Mouse (Mus musculus): Measurements from ENCODE around the gene Snrpd2. TPM values are rescaled to one million over a fixed set of nuclear protein-coding genes. Genes with fewer than 3 reads are reported as not detected.

Gene Snrpd2
- polyA plus RNA-seq, 1 experiment from 2014 or later = 154 TPM

- no peak for DNase-seq (ENCODE audit: low spot score)
Measured at GRCm38 (mm10) chr7:19178035-19178434, 28.5 kb downstream of the Snrpd2 start.

GRCm38 (mm10) chr7:19178443-19179092 is 29.0 kb downstream of the Snrpd2 start:
- peak; percentile 66 for DNase-seq (ENCODE audit: low spot score)

DNA sequence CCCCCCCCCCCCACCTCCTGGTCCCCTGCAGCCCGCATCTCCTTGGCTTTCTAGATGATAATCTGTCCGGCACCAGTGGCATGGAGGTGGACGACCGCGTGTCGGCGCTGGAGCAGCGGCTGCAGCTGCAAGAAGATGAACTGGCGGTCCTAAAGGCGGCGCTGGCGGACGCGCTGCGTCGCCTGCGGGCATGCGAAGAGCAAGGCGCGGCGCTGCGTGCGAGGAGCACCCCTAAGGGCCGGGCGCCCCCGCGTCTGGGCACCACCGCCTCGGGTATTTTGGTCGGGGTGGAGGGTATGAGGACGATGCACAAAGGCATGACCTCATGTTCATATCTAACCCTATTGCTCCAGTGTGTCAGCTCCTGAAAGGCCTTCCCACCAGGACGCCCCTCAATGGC is 29.7 kb downstream of the Snrpd2 start:
- DNase-seq (ENCODE audit: low spot score) = peak; percentile 58

DNA sequence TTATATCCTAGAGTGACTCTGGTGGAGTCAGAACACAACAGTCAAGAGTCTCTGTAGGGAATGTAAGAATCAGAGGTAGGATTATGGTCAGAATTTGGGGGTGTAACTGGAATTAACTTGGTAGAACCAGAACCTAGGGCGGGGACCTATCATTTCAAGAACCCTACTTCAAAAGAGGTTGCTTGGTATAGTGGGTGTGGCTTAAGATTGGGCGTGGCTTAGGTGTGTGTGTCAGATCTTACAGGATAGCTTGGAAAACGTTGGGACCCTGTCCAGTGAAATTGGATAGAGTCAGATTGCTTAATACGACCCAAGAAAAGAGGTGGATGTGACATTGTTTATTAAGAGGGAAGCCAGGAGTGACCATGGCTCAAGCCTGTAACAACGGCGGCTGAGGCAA is 30.4 kb downstream of the Snrpd2 start:
- DNase-seq (ENCODE audit: low spot score) = peak; percentile 20

DNA sequence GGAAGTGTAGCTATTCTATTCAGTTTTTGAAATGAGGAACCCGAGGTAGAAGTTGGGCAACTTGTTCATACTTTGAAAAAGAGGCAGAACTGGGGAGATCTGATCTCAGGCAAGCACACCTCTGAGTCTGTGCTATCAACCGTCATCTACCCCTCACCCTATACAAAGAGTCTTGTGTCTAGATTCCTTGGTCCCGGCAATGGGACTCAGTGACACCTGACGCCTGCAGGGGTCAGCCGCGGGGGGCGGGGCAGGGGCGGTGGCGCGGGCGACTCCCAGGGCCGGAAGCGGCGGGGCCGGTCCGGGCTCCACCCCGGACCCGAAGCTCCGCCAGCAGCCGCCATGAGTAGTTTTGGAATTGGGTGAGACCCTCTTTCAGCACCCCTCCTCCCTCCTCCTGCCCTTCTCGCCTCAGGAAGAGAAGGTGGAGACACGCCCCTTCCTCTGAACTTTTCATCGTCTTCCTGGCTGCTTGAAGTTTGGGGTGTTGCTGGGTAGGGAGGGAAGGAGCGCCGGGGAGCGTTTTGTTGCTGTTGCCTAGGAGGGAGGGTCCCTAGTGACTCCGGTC is 31.4 kb downstream of the Snrpd2 start:
- peak; percentile 53 for DNase-seq (ENCODE audit: low spot score)

DNA sequence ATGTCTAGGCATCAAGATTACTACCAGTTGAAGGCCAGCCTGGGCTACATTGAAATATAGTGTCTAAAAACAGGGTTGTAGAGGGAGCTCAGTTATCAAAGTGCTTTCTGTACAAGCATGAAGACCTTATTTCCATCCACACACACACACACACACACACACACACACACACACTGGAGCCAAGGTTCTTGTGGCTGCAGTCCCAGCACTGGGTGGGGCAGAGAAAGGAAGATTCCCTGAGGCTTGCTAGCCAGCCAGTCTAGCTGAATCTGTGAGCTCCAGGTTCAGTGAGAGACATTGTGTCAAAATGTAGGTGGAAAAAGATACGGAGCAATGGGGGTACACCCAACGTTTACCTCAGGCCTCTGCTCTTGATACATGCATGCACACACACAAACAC is 34.7 kb downstream of the Snrpd2 start:
- no peak for DNase-seq (ENCODE audit: low spot score)

GRCm38 (mm10) chr7:19184758-19185157 is 35.2 kb downstream of the Snrpd2 start:
- no peak for DNase-seq (ENCODE audit: low spot score)

- no peak for DNase-seq (ENCODE audit: low spot score)
Measured at GRCm38 (mm10) chr7:19194676-19195075, 45.2 kb downstream of the Snrpd2 start.

DNA sequence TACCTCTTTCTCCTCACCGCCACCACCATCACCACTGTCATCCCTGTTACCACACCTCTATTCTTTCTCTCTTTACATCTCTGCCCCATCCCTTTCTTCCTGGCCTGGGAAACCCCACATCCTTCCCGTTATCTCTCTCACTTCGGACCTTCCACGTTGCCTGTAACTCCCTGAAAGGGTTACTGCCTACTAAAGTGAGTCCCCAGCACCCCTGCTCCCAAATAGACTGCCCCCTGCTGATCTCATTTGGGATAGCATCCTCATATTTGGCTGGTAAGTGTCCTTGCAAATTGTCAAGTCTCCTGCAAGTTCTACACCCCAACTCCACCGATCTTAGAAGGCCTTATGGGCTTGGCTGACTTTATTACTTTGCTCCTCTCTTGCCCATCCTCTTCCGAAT is 47.2 kb downstream of the Snrpd2 start:
- DNase-seq (ENCODE audit: low spot score) = peak; percentile 53

GRCm38 (mm10) chr7:19197985-19198384 is 48.5 kb downstream of the Snrpd2 start:
- peak; percentile 52 for DNase-seq (ENCODE audit: low spot score)

DNA sequence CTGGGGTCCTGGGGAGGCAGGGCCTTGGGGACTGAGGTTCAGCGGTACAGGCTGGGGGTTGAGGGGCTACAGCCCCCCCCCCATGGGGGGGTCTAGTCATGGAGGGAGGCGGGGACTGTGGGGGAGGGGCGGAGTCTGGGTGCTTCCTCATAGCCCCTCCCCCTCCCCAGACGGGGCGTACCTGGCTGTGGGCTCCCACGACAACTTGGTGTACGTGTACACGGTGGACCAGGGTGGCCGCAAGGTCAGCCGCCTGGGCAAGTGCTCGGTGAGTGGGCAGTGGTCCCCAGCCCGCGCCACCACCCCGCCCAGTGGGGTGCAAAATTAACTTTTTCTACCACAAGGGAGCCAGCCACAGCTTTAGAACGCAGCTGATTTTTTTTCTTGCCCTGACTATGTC is 52.1 kb downstream of the Snrpd2 start:
- DNase-seq (ENCODE audit: low spot score) = no peak

DNA sequence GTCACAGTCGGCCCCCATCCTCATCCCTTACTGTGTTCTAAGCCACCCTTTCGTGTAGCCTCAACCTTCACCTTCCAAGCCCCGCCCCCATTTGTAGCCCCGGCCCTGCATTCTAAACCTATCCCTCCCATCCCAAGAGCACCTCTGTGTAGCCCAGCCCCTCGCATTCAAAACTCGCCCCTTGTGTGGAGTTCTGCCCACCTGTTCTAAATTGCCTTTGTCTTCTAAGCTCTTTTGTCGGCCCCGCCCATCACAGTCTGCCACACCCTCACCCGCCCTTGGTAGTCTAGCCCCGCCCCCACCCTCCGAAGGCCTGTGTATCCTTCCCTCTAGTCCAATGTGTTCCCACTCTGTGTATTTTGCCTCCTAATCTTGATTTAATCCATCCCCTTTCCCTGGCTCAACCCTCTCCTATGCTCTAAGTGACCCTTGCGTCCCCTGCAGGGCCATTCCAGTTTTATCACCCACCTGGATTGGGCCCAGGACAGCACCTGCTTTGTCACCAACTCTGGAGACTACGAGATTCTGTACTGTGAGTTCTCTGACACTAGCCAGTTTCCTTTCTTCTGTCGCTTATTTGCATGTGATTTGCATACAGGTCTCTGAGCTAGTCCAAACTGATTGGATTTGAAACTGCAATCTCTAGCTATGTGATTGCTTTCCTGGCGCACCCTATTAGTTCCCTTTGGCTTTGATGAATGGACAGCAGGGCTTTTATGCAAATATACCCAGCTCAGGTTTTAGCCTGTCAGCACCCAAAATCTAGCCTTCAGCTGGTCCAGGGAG is 52.7 kb downstream of the Snrpd2 start:
- no peak for DNase-seq (ENCODE audit: low spot score)

MicroRNAs encoded within 50 kb of the gene (microRNA counts, 519-probe panel; counts per million panel counts)
- microRNA mmu-miR-330 = 473 counts per million, percentile 71 among the panel's probes with 10 or more counts

Small RNA genes lying within 50 kb of the gene (microRNA-seq; reads per million reads assigned to microRNA genes)
- 216 reads per million, percentile 54 among the genes with 10 or more reads in this experiment for gene Mir330 (ENCODE audit: borderline number of aligned reads)

Other genes starting within 250 kb of the Snrpd2 start
- 29.1 and 31.7 TPM in 2 replicates for gene Ccdc61, start 239.3 kb upstream of the Snrpd2 start, polyA plus RNA-seq (2015; fragmentation: Nextera tagmentation; extraction: Ambion mirVana)
- gene Nova2, start 223.8 kb upstream of the Snrpd2 start, polyA plus RNA-seq (2015; fragmentation: Nextera tagmentation; extraction: Ambion mirVana) = 0.17 and 0.28 TPM in 2 replicates
- gene Nanos2, start 162.3 kb upstream of the Snrpd2 start, polyA plus RNA-seq (2015; fragmentation: Nextera tagmentation; extraction: Ambion mirVana) = not detected in 2 replicates
- 5.5 and 5.9 TPM in 2 replicates for gene Mypop, start 158.5 kb upstream of the Snrpd2 start, polyA plus RNA-seq (2015; fragmentation: Nextera tagmentation; extraction: Ambion mirVana)
- 18.3 and 20.7 TPM in 2 replicates for gene Irf2bp1, start 145.7 kb upstream of the Snrpd2 start, polyA plus RNA-seq (2015; fragmentation: Nextera tagmentation; extraction: Ambion mirVana)
- gene Foxa3, start 126.2 kb upstream of the Snrpd2 start, polyA plus RNA-seq (2015; fragmentation: Nextera tagmentation; extraction: Ambion mirVana) = 0.23 and 0.47 TPM in 2 replicates
- gene Sympk, start 125.3 kb upstream of the Snrpd2 start, polyA plus RNA-seq (2015; fragmentation: Nextera tagmentation; extraction: Ambion mirVana) = 18.5 and 19.6 TPM in 2 replicates
- not detected in 2 replicates for gene Rsph6a, start 95.0 kb upstream of the Snrpd2 start, polyA plus RNA-seq (2015; fragmentation: Nextera tagmentation; extraction: Ambion mirVana)
- gene Dmwd, start 73.5 kb upstream of the Snrpd2 start, polyA plus RNA-seq (2015; fragmentation: Nextera tagmentation; extraction: Ambion mirVana) = 4.3 and 5.0 TPM in 2 replicates
- 2.8 and 3.7 TPM in 2 replicates for gene Dmpk, start 65.9 kb upstream of the Snrpd2 start, polyA plus RNA-seq (2015; fragmentation: Nextera tagmentation; extraction: Ambion mirVana)
- gene Six5, start 55.1 kb upstream of the Snrpd2 start, polyA plus RNA-seq (2015; fragmentation: Nextera tagmentation; extraction: Ambion mirVana) = 1.2 and 1.5 TPM in 2 replicates
- gene Gm4969, start 31.4 kb upstream of the Snrpd2 start, polyA plus RNA-seq (2015; fragmentation: Nextera tagmentation; extraction: Ambion mirVana) = 0.70 and 0.72 TPM in 2 replicates
- 16.4 and 16.6 TPM in 2 replicates for gene Fbxo46, start 29.9 kb upstream of the Snrpd2 start, polyA plus RNA-seq (2015; fragmentation: Nextera tagmentation; extraction: Ambion mirVana)
- 10.1 and 11.5 TPM in 2 replicates for gene Qpctl, start 431 bp upstream of the Snrpd2 start, polyA plus RNA-seq (2015; fragmentation: Nextera tagmentation; extraction: Ambion mirVana)
- gene Gipr, start 16.4 kb downstream of the Snrpd2 start, polyA plus RNA-seq (2015; fragmentation: Nextera tagmentation; extraction: Ambion mirVana) = 0.10 and 0.25 TPM in 2 replicates
- gene Eml2, start 26.7 kb downstream of the Snrpd2 start, polyA plus RNA-seq (2015; fragmentation: Nextera tagmentation; extraction: Ambion mirVana) = 5.7 and 6.1 TPM in 2 replicates
- gene Gpr4, start 62.8 kb downstream of the Snrpd2 start, polyA plus RNA-seq (2015; fragmentation: Nextera tagmentation; extraction: Ambion mirVana) = 0.69 and 0.80 TPM in 2 replicates
- gene Opa3, start 78.6 kb downstream of the Snrpd2 start, polyA plus RNA-seq (2015; fragmentation: Nextera tagmentation; extraction: Ambion mirVana) = 25.4 and 25.7 TPM in 2 replicates
- 74.3 and 75.3 TPM in 2 replicates for gene Vasp, start 122.1 kb downstream of the Snrpd2 start, polyA plus RNA-seq (2015; fragmentation: Nextera tagmentation; extraction: Ambion mirVana)
- 0.27 and 0.30 TPM in 2 replicates for gene Ppm1n, start 130.3 kb downstream of the Snrpd2 start, polyA plus RNA-seq (2015; fragmentation: Nextera tagmentation; extraction: Ambion mirVana)
- gene Rtn2, start 132.9 kb downstream of the Snrpd2 start, polyA plus RNA-seq (2015; fragmentation: Nextera tagmentation; extraction: Ambion mirVana) = 1.6 and 2.2 TPM in 2 replicates
- 0.19 and 0.21 TPM in 2 replicates for gene Fosb, start 160.3 kb downstream of the Snrpd2 start, polyA plus RNA-seq (2015; fragmentation: Nextera tagmentation; extraction: Ambion mirVana)
- gene Ercc1, start 195.1 kb downstream of the Snrpd2 start, polyA plus RNA-seq (2015; fragmentation: Nextera tagmentation; extraction: Ambion mirVana) = 59.6 and 67.1 TPM in 2 replicates
- gene Cd3eap, start 209.8 kb downstream of the Snrpd2 start, polyA plus RNA-seq (2015; fragmentation: Nextera tagmentation; extraction: Ambion mirVana) = 15.8 and 18.7 TPM in 2 replicates
- gene Ppp1r13l, start 210.0 kb downstream of the Snrpd2 start, polyA plus RNA-seq (2015; fragmentation: Nextera tagmentation; extraction: Ambion mirVana) = 2.2 and 2.4 TPM in 2 replicates
- 14.3 and 15.1 TPM in 2 replicates for gene Ercc2, start 232.3 kb downstream of the Snrpd2 start, polyA plus RNA-seq (2015; fragmentation: Nextera tagmentation; extraction: Ambion mirVana)

All from thymus, postnatal 0 days (tissue).